Mouse (Mus musculus): ENCODE results near the gene Cst8.
A peak's percentile ranks its signal among the peaks of the same experiment; 100 is the strongest.
"Not testable (repeated sequence)": the region's sequence is repeated elsewhere in the genome, so short reads cannot be mapped to it uniquely, and the experiment has no call there.

Gene Cst8

GRCm38 (mm10) chr2:148798485-148798884, at the start of gene Cst8:
Gene Cst8, plus strand, starts transcription at chr2:148798785.
- no peak for DNase-seq (ENCODE audit: low spot score in 2 of 2)

GRCm38 (mm10) chr2:148750058-148750457, 48.5 kb upstream of the Cst8 start, which contains the start of gene Cstl1:
Gene Cstl1, plus strand, starts transcription at chr2:148750358.
- DNase-seq (ENCODE audit: low spot score in 2 of 2) = no peak

- DNase-seq (ENCODE audit: low spot score in 2 of 2) = peak in 1 of 2 experiments; percentile 25
Measured at GRCm38 (mm10) chr2:148751893-148752813, 46.4 kb upstream of the Cst8 start.

GRCm38 (mm10) chr2:148754310-148754846, 44.2 kb upstream of the Cst8 start:
- DNase-seq (ENCODE audit: low spot score in 2 of 2) = no peak

GRCm38 (mm10) chr2:148763648-148764388, 34.8 kb upstream of the Cst8 start:
- no peak for DNase-seq (ENCODE audit: low spot score in 2 of 2)

GRCm38 (mm10) chr2:148771397-148771796, 27.2 kb upstream of the Cst8 start, which contains the start of gene Cst11:
Gene Cst11, minus strand, starts transcription at chr2:148771497.
- DNase-seq (ENCODE audit: low spot score in 2 of 2) = not testable (repeated sequence)

- no peak for DNase-seq (ENCODE audit: low spot score in 2 of 2)
Measured at GRCm38 (mm10) chr2:148781709-148782108, 16.9 kb upstream of the Cst8 start, which contains the start of gene 8030411F24Rik. Gene 8030411F24Rik, plus strand, starts transcription at chr2:148782009.

- DNase-seq (ENCODE audit: low spot score in 2 of 2) = peak in 1 of 2 experiments; percentile 18
Measured at GRCm38 (mm10) chr2:148789142-148789541, 9.4 kb upstream of the Cst8 start, which contains the start of gene Cst12. Gene Cst12, plus strand, starts transcription at chr2:148789361.

- no peak for DNase-seq (ENCODE audit: low spot score in 2 of 2)
Measured at GRCm38 (mm10) chr2:148801491-148801921, 2.9 kb downstream of the Cst8 start.

- no peak for DNase-seq (ENCODE audit: low spot score in 2 of 2)
Measured at GRCm38 (mm10) chr2:148806696-148807095, 8.1 kb downstream of the Cst8 start.

GRCm38 (mm10) chr2:148819909-148820308, 21.3 kb downstream of the Cst8 start, which contains the start of gene Cst13:
Gene Cst13, plus strand, starts transcription at chr2:148820081.
- DNase-seq (ENCODE audit: low spot score in 2 of 2) = no peak

- DNase-seq (ENCODE audit: low spot score in 2 of 2) = no peak
Measured at GRCm38 (mm10) chr2:148825986-148826385, 27.4 kb downstream of the Cst8 start.

GRCm38 (mm10) chr2:148834912-148835311, 36.3 kb downstream of the Cst8 start, which contains the start of gene Cst9:
Gene Cst9, plus strand, starts transcription at chr2:148835147.
- no peak for DNase-seq (ENCODE audit: low spot score in 2 of 2)

GRCm38 (mm10) chr2:148838075-148838777, 39.6 kb downstream of the Cst8 start:
- no peak for DNase-seq (ENCODE audit: low spot score in 2 of 2)

GRCm38 (mm10) chr2:148839224-148839623, 40.6 kb downstream of the Cst8 start:
- DNase-seq (ENCODE audit: low spot score in 2 of 2) = no peak

- DNase-seq (ENCODE audit: low spot score in 2 of 2) = peak; percentile 56 to 63
Measured at GRCm38 (mm10) chr2:148851116-148851906, 52.7 kb downstream of the Cst8 start.

Data from urinary bladder, postnatal 4 days (tissue).